Mouse (Mus musculus): Measurements from ENCODE around the gene Olfr1494. TPM values are rescaled to one million over a fixed set of nuclear protein-coding genes. Genes with fewer than 3 reads are reported as not detected.

Gene Olfr1494
- polyA plus RNA-seq, 1 experiment from 2014 or later: not detected

Other genes starting within 250 kb of the Olfr1494 start
- gene Olfr1477, start 239.2 kb upstream of the Olfr1494 start, polyA plus RNA-seq (2015; fragmentation: Nextera tagmentation; extraction: Ambion mirVana): not detected in 2 replicates
- not detected in 2 replicates for gene Olfr1480, start 211.8 kb upstream of the Olfr1494 start, polyA plus RNA-seq (2015; fragmentation: Nextera tagmentation; extraction: Ambion mirVana)
- gene Olfr1484, start 156.2 kb upstream of the Olfr1494 start, polyA plus RNA-seq (2015; fragmentation: Nextera tagmentation; extraction: Ambion mirVana): not detected in 2 replicates
- not detected in 2 replicates for gene Olfr1487, start 122.4 kb upstream of the Olfr1494 start, polyA plus RNA-seq (2015; fragmentation: Nextera tagmentation; extraction: Ambion mirVana)
- gene Olfr1489, start 108.1 kb upstream of the Olfr1494 start, polyA plus RNA-seq (2015; fragmentation: Nextera tagmentation; extraction: Ambion mirVana): not detected in 2 replicates
- not detected in 2 replicates for gene Olfr1490, start 88.6 kb upstream of the Olfr1494 start, polyA plus RNA-seq (2015; fragmentation: Nextera tagmentation; extraction: Ambion mirVana)
- not detected in 2 replicates for gene Olfr1491, start 42.5 kb upstream of the Olfr1494 start, polyA plus RNA-seq (2015; fragmentation: Nextera tagmentation; extraction: Ambion mirVana)
- not detected in 2 replicates for gene Olfr1493-ps1, start 16.4 kb upstream of the Olfr1494 start, polyA plus RNA-seq (2015; fragmentation: Nextera tagmentation; extraction: Ambion mirVana)
- not detected in 2 replicates for gene Olfr1495, start 24.9 kb downstream of the Olfr1494 start, polyA plus RNA-seq (2015; fragmentation: Nextera tagmentation; extraction: Ambion mirVana)
- not detected in 2 replicates for gene Olfr1496, start 38.1 kb downstream of the Olfr1494 start, polyA plus RNA-seq (2015; fragmentation: Nextera tagmentation; extraction: Ambion mirVana)
- not detected in 2 replicates for gene Olfr1497, start 58.5 kb downstream of the Olfr1494 start, polyA plus RNA-seq (2015; fragmentation: Nextera tagmentation; extraction: Ambion mirVana)
- not detected in 2 replicates for gene Olfr1499, start 79.7 kb downstream of the Olfr1494 start, polyA plus RNA-seq (2015; fragmentation: Nextera tagmentation; extraction: Ambion mirVana)
- not detected in 2 replicates for gene Olfr1500, start 90.8 kb downstream of the Olfr1494 start, polyA plus RNA-seq (2015; fragmentation: Nextera tagmentation; extraction: Ambion mirVana)
- gene Olfr1501, start 111.0 kb downstream of the Olfr1494 start, polyA plus RNA-seq (2015; fragmentation: Nextera tagmentation; extraction: Ambion mirVana): not detected in 2 replicates
- gene Olfr1502, start 122.1 kb downstream of the Olfr1494 start, polyA plus RNA-seq (2015; fragmentation: Nextera tagmentation; extraction: Ambion mirVana): not detected in 2 replicates
- not detected in 2 replicates for gene Olfr1504, start 158.2 kb downstream of the Olfr1494 start, polyA plus RNA-seq (2015; fragmentation: Nextera tagmentation; extraction: Ambion mirVana)
- not detected in 2 replicates for gene Olfr1505, start 173.8 kb downstream of the Olfr1494 start, polyA plus RNA-seq (2015; fragmentation: Nextera tagmentation; extraction: Ambion mirVana)

Data from midbrain, embryonic 16.5 days (tissue).